Mouse (Mus musculus) lung, postnatal 14 days (tissue): Measurements from ENCODE around the gene Cops8.

Experiments
- DNase-seq: peaks from one replicate; pipeline ENCODE4 v3.0.0; 2021

The Cops8 gene

DNA sequence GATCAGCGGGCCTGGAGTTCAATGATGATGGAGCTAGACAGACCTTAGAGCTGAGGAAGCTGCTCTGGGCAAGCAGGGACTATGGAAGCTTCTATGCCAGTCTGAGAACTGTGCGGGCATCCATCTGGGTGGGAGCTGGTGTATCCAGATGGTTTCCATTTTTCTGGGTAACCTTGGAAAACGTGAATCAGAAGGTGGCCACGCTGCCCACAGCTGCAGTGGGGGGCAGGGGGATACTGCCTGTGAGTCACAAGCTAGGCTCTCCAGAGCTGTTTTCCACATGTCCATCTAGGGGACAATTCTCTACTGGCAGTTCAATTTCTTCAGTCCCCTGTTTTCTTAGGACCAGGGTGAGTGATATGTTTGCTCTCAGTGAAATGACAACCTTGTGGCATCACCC lies 49.8 kb downstream of the Cops8 start:
- DNase-seq = no peak

DNA sequence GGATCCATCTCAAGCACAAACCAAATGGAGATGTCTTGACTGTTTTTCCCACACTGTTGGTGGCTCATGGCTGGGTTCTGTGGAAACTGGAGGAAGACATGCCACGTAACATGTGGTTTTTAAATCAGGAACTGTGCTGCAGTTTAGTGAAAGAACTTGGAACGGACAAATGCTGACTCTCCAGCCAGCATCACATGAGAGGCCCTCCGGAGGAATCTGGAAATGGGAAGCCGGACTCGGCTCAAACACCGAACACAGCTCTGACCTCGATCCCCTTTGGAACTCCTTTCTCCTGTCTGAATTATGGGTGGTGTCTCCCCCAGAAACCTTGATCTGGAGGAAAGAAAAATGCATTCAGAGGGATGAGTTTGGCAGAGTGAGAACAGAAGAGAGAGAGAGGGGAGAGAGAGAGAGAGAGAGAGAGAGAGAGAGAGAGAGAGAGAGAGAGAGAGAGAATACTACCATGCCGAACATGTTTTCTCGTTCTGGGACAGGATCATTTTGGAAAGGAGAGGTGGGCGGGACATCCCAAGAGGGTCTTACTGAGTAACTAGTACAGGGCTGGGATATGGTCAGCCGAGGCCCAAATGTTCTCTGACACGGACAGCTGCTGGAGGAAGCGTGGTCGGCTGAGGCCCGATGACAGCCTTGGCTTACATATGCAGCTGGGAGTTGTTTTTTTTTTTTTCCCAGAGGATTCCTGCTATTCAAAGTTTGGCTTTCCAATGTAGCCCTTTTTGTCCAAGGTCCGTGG lies 53.9 kb downstream of the Cops8 start:
- no peak for DNase-seq

DNA sequence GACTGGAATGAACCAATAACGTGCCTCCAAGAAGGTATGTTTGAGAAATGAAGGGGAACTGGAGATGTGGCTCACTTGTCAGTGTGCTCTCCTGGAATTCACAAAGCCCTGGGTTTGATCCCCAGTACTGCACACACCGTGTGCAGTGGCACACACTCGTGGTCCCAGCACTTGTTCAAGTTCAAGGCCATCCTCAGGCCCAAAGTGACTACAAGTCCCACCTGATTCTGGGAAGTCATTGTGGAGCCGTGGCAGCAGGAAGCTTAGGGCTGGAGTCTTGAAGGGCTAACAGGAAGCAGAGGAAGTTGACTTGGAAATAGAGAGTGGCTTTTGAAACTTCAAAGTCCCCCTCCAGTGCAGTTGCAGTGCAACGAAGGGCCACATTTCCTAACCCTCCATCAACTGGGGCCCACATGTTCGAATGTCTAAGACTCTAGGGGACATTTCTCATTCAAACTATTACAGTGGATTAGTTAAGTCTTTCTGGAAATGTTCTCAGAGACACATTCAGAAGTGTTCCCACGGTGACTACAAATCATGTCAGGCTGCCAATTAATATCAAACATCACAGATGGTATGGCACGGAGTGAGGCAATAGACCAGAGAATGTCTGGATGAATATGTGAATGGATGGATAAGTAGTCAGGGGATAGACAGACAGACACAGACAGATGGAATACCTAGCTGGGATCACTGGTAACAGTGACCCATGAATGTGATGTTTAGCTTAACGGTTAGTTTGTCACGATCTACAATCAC lies 54.7 kb downstream of the Cops8 start:
- no peak for DNase-seq

DNA sequence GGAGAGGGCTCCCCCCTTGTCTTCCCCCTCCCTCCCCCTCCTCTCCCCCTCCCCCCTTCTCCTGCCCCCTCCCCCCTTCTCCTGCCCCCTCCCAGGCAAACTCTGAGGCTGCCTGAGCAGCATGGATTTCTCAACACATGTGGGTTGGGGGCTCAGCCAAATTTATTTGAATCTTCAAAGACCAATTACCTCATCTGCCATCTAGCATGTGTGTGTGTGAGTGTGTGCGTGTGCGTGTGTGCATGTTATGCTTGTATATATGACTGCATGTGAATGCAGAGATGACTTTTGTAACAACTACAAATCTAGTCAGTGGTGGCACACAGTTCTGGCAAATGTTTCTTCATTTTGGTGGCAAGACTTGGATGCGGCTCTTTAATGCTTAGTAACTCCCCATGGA lies 55.8 kb downstream of the Cops8 start:
- DNase-seq = no peak

DNA sequence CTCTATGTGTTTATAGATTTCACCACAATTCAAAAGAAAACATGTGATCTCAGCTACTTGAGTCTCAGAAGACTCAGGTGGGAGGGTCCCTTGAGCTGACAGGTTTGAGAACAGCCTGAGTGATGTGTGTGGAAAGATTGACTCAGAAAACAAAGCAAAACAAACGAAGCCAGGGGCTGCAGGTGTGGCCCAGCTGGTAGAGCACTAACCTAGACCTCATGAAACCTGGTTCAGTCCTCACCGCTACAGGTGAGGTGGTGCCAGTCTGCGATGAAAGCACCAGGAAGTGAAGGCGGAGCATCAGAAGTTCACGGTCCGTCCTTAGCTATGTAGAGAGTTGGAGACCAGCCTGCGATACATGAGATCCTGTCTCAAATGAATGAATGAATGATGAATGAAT lies 57.4 kb downstream of the Cops8 start:
- DNase-seq = no peak

DNA sequence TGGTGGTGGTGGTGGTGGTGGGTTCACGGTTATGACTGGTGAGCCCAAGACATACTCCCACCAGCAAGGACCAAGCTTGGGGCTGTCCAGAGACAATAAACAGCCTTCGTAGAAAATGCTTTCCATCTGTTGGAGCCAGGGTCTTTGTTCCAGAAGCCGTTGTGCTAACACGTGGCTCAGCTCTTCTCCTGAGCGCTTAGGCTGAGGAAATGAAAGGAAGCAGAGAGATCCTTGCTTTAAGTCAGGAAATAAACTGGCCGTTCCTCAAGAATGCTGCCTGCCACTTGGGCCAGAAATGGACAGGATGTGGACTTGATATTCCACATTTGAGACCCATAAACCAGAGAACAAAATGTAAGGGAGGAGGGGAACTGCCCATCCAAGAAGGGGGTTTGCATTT lies 59.7 kb downstream of the Cops8 start:
- no peak for DNase-seq
